In genomic region chr12:112151980-112152362, GRCm38 (mm10) we compare ENCODE assay signal across 12 mouse cellular contexts. TPM values are rescaled to one million over a fixed set of nuclear protein-coding genes. Genes with fewer than 3 reads are reported as not detected.
DNase-seq lines count a peak whose midpoint lies in the region; ATAC-seq and TF ChIP-seq lines count a peak whose summit lies in the region.
"Had no signal": no experiment of that assay in that cellular context is flagged by ENCODE, and none has a peak within 500 bp of the region (broad histone marks: within the 10 kb centered on the region; RNA-seq: fewer than 3 reads in every experiment).

No protein-coding gene starts in this region.

- H3K4me2 ChIP-seq in kidney, embryonic 14.5 days (replicated peaks; ENCODE audit: low read depth, low read length) = no peak overlapping the region
- H3K4me2 ChIP-seq in intestine, embryonic 16.5 days (ENCODE audit: low read depth, low read length) = no peak overlapping the region
- H3K4me2 ChIP-seq: stomach, embryonic 15.5 days had no signal

- no peak overlapping the region for H3K4me3 ChIP-seq in kidney, embryonic 14.5 days (ENCODE audit: low read length)
- H3K4me3 ChIP-seq in E14TG2a.4 (replicated peaks; ENCODE audit: low read length) = 0 out of 2 replicates have a peak overlapping the region, but pooled peaks have one; percentile 32
- no peak overlapping the region for H3K4me3 ChIP-seq in MEL (ENCODE audit: control insufficient read depth in 1 of 2, insufficient read depth in 1 of 2, low read depth in 2 of 2, low read length in 2 of 2)
- no peak overlapping the region for H3K4me3 ChIP-seq in intestine, embryonic 16.5 days (ENCODE audit: low read length)
- H3K4me3 ChIP-seq: stomach, embryonic 15.5 days had no signal

- peak; percentile 51 for ATAC-seq in kidney, embryonic 14.5 days (ENCODE audit: low FRiP score, low TSS enrichment)
- ATAC-seq in intestine, embryonic 16.5 days = 0 out of 2 replicates have a peak, but pooled peaks have one; percentile 4
- ATAC-seq: hindbrain, embryonic 16.5 days had no signal

- no peaks in the 10 kb centered on the region for H3K79me2 ChIP-seq in MEL (ENCODE audit: control insufficient read depth, insufficient read depth, low read length, poor library complexity)

- H3K9ac ChIP-seq in kidney, embryonic 14.5 days (ENCODE audit: low read depth, low read length) = no peak overlapping the region
- H3K9ac ChIP-seq in MEL (ENCODE audit: control insufficient read depth, low read depth, low read length, poor library complexity, severe bottlenecking) = no peak overlapping the region
- H3K9ac ChIP-seq in intestine, embryonic 16.5 days (ENCODE audit: low read depth, low read length) = no peak overlapping the region
- H3K9ac ChIP-seq: stomach, embryonic 15.5 days had no signal

- no peak for DNase-seq in kidney, adult 8-10 months
- DNase-seq in MEL (ENCODE audit: low read depth, low spot score) = no peak
- DNase-seq in cerebellum, adult 18-20 months = no peak
- DNase-seq in adrenal gland, adult 18-20 months (ENCODE audit: low spot score in 2 of 2) = no peak
- DNase-seq in cerebellum, adult 9-11 months = no peak
- DNase-seq: cerebellum, adult 9-10 months had no signal

- H3K27me3 ChIP-seq in kidney, embryonic 14.5 days (ENCODE audit: control insufficient read depth, insufficient read depth, low read length) = peaks cover 9% of the 10 kb centered on the region; the same call in 1 of the 2 replicates
- H3K27me3 ChIP-seq in E14TG2a.4 (ENCODE audit: insufficient read depth, low read length) (peaks cover 28% of the 10 kb centered on the region), MEL (ENCODE audit: control insufficient read depth in 1 of 2, insufficient read depth in 2 of 2, low read length in 2 of 2) (no peaks in the 10 kb centered on the region)
- H3K27me3 ChIP-seq in intestine, embryonic 16.5 days (replicated peaks; ENCODE audit: control insufficient read depth, insufficient read depth, low read length) = no peaks in the 10 kb centered on the region

- no peak for TF ChIP-seq EP300 in MEL (IDR thresholded peaks at IDR 0.05; ENCODE audit: low read depth in 1 of 2, low read length in 2 of 2)

- WGBS in kidney, embryonic 14.5 days = 28% methylated on average over 6 of the region's 6 CpGs
- 49% methylated on average over 6 of the region's 6 CpGs for whole genome bisulfite sequencing in intestine, embryonic 16.5 days

- H3K9me3 ChIP-seq in kidney, embryonic 14.5 days (ENCODE audit: control insufficient read depth, low read length) = no peaks in the 10 kb centered on the region
- no peaks in the 10 kb centered on the region for H3K9me3 ChIP-seq in E14TG2a.4 (ENCODE audit: low read length)
- peaks cover 10% of the 10 kb centered on the region for H3K9me3 ChIP-seq in MEL (replicated peaks; ENCODE audit: insufficient read depth, low read length)
- no peaks in the 10 kb centered on the region for H3K9me3 ChIP-seq in intestine, embryonic 16.5 days (ENCODE audit: control insufficient read depth, low read length)
- H3K9me3 ChIP-seq: stomach, embryonic 15.5 days had no signal

- H3K4me1 ChIP-seq in kidney, embryonic 14.5 days (ENCODE audit: control insufficient read depth, insufficient read depth, low read length) = peaks cover 28% of the 10 kb centered on the region
- H3K4me1 ChIP-seq in E14TG2a.4 (replicated peaks; ENCODE audit: low read depth, low read length) = peaks cover 89% of the 10 kb centered on the region
- no peaks in the 10 kb centered on the region for H3K4me1 ChIP-seq in MEL (ENCODE audit: control insufficient read depth in 1 of 2, insufficient read depth in 2 of 2, low read length in 2 of 2)
- H3K4me1 ChIP-seq in intestine, embryonic 16.5 days (ENCODE audit: control insufficient read depth, insufficient read depth, low read length) = peaks cover 16% of the 10 kb centered on the region

- no peaks in the 10 kb centered on the region for H3K36me3 ChIP-seq in kidney, embryonic 14.5 days (ENCODE audit: control insufficient read depth, insufficient read depth, low read length)
- H3K36me3 ChIP-seq in E14TG2a.4 (ENCODE audit: insufficient read depth, low read length) = peaks cover 4% of the 10 kb centered on the region
- no peaks in the 10 kb centered on the region for H3K36me3 ChIP-seq in MEL (ENCODE audit: control insufficient read depth in 1 of 2, insufficient read depth in 2 of 2, low read length in 2 of 2)
- no peaks in the 10 kb centered on the region for H3K36me3 ChIP-seq in intestine, embryonic 16.5 days (ENCODE audit: control insufficient read depth, insufficient read depth, low read length)
- H3K36me3 ChIP-seq: stomach, embryonic 15.5 days had no signal

- no peak for TF ChIP-seq RAD21 in MEL (IDR thresholded peaks at IDR 0.05; ENCODE audit: low read depth, low read length)

- H3K27ac ChIP-seq in kidney, embryonic 14.5 days (ENCODE audit: low read depth, low read length) = peak overlapping the region; percentile 26; the same call in 1 of the 2 replicates
- no peak overlapping the region for H3K27ac ChIP-seq in MEL (ENCODE audit: control insufficient read depth, low read depth, low read length)
- H3K27ac ChIP-seq in intestine, embryonic 16.5 days (ENCODE audit: low read length) = no peak overlapping the region
- H3K27ac ChIP-seq: macrophage; stomach, embryonic 15.5 days had no signal

- no peak for TF ChIP-seq CTCF in E14TG2a.4 (conservative IDR thresholded peaks at IDR 0.05; ENCODE audit: low read length)
- no peak for TF ChIP-seq CTCF in MEL (IDR thresholded peaks at IDR 0.05 in 2 of 3, conservative IDR thresholded peaks at IDR 0.05 in 1 of 3; ENCODE audit: control insufficient read depth in 1 of 3, insufficient read depth in 1 of 3, low read depth in 2 of 3, low read length in 3 of 3, poor library complexity in 1 of 3, severe bottlenecking in 1 of 3)

- TF ChIP-seq POLR2A in MEL (IDR thresholded peaks at IDR 0.05; ENCODE audit: control insufficient read depth in 1 of 2, insufficient read depth in 1 of 2, low read depth in 1 of 2, low read length in 2 of 2, poor library complexity in 1 of 2) = no peak

TF ChIP-seq in MEL, 35 proteins besides CTCF, POLR2A, EP300 and RAD21:
- 0 out of 2 replicates have a peak, but pooled peaks have one; percentile 46 for TF ChIP-seq ZNF384 (IDR thresholded peaks at IDR 0.05; ENCODE audit: low read depth, low read length)
- no peak for TF ChIP-seq GATA1 (IDR thresholded peaks at IDR 0.05; ENCODE audit: low read depth, low read length)

RNA-seq across cellular contexts. Expression of gene Kif26a, which starts 6.0 kb away (rescaled TPM):
- 2.2 and 3.8 TPM in 2 replicates for polyA plus RNA-seq in kidney, embryonic 14.5 days (2014; fragmentation: Nextera tagmentation; extraction: Ambion mirVana)
- 4.4 and 6.9 TPM in 2 replicates for total RNA-seq in MEL (2012; rRNA removed)
- 1 to 10 TPM in 1 of 2 experiments, not detected in 1; 4.8 TPM for polyA plus RNA-seq in MEL (2012; ENCODE audit: insufficient read depth in 1 of 2, insufficient read length in 2 of 2, low read depth in 1 of 2, low replicate concordance in 2 of 2, missing spikeins in 1 of 2)
- 1.9 and 2.4 TPM in 2 replicates for polyA plus RNA-seq in intestine, embryonic 16.5 days (2015; fragmentation: Nextera tagmentation; extraction: Ambion mirVana)
- total RNA-seq in adrenal gland, adult 18-20 months (2021) = 1 to 10 TPM; 6.9 to 7.1 TPM
- polyA plus RNA-seq: macrophage had no signal

RNA-seq across cellular contexts. Expression of gene Aspg, which starts 45.5 kb away (rescaled TPM):
- 1.1 TPM in 2 replicates for polyA plus RNA-seq in kidney, embryonic 14.5 days (2014; fragmentation: Nextera tagmentation; extraction: Ambion mirVana)
- not detected in 2 replicates for total RNA-seq in MEL (2012; rRNA removed)
- not detected for polyA plus RNA-seq in MEL (2012; ENCODE audit: insufficient read depth in 1 of 2, insufficient read length in 2 of 2, low read depth in 1 of 2, low replicate concordance in 2 of 2, missing spikeins in 1 of 2)
- 38.4 and 40.4 TPM in 2 replicates for polyA plus RNA-seq in intestine, embryonic 16.5 days (2015; fragmentation: Nextera tagmentation; extraction: Ambion mirVana)
- 10 to 100 TPM; 32.9 to 41.5 TPM for total RNA-seq in adrenal gland, adult 18-20 months (2021)
- polyA plus RNA-seq: macrophage had no signal

Comparison
In these comparisons a context has a peak if more than half of its experiments do, and no peak if none do; other contexts are left out.
1. RNA of gene Aspg, which starts 45.5 kb away (polyA plus RNA-seq): 38.4 to 40.4 TPM in intestine, embryonic 16.5 days; 1.1 TPM in kidney, embryonic 14.5 days and not detected in MEL; every median in the first group is over 10 times any median in the second.